Mouse (Mus musculus) embryonic facial prominence, embryonic 14.5 days (tissue): ENCODE measurements around the gene Hcrtr1. TPM values are rescaled to one million over a fixed set of nuclear protein-coding genes. Genes with fewer than 3 reads are reported as not detected.

Experiments
- ATAC-seq: fragments of 200-750 bp; cut with Nextera tagmentation; 2 replicates; pipeline ENCODE4 v1.8.0; 2017; ENCODE audit warnings: low read depth, moderate number of reproducible peaks, moderate TSS enrichment
- DNase-seq: peaks from one replicate; pipeline ENCODE4 v3.0.0-alpha.2; 2015; ENCODE audit warnings: low spot score
- H3K27ac ChIP-seq: fragments of 300-500 bp; sonication (generic); replicated peaks from 2 replicates; pipeline ENCODE4 v1.5.1; 2014; ENCODE audit warnings: low read depth, mild to moderate bottlenecking, low read length, moderate library complexity
- H3K27me3 ChIP-seq: fragments of 300-500 bp; sonication (generic); replicated peaks from 2 replicates; pipeline ENCODE4 v1.6.1; 2014; ENCODE audit warnings: low read length; ENCODE audit not compliant: control insufficient read depth, insufficient read depth
- H3K36me3 ChIP-seq: fragments of 300-500 bp; sonication (generic); 2 replicates; pipeline ENCODE4 v1.6.1; 2014; ENCODE audit warnings: low read length, mixed read lengths; ENCODE audit not compliant: control insufficient read depth, insufficient read depth
- H3K4me1 ChIP-seq: fragments of 300-500 bp; sonication (generic); 2 replicates; pipeline ENCODE4 v1.6.1; 2014; ENCODE audit warnings: antibody characterized with exemption, low read length; ENCODE audit not compliant: control insufficient read depth, insufficient read depth
- H3K4me2 ChIP-seq: fragments of 300-500 bp; sonication (generic); 2 replicates; pipeline ENCODE4 v1.6.1; 2014; ENCODE audit warnings: low read depth, mild to moderate bottlenecking, low read length, moderate library complexity, mixed read lengths
- H3K4me3 ChIP-seq: fragments of 300-500 bp; sonication (generic); 2 replicates; pipeline ENCODE4 v1.5.1; 2014; ENCODE audit warnings: low read depth, mild to moderate bottlenecking, low read length
- H3K9ac ChIP-seq: fragments of 300-500 bp; sonication (generic); 2 replicates; pipeline ENCODE4 v1.6.1; 2014; ENCODE audit warnings: low read depth, mild to moderate bottlenecking, low read length, moderate library complexity, mixed read lengths
- H3K9me3 ChIP-seq: fragments of 300-500 bp; sonication (generic); 2 replicates; pipeline ENCODE4 v1.6.1; 2016; ENCODE audit warnings: low read length; ENCODE audit not compliant: control insufficient read depth
- WGBS: fragments of 180-500 bp; shearing (Covaris S2); extraction: QIAGEN DNeasy Blood & Tissue Kit; methylation state at CpG from one replicate; pipeline ENCODE4 v1.1.7; 2014; 5-methylcytosine and 5-hydroxymethylcytosine counted together
- polyA plus RNA-seq: library from polyadenylated mRNA; unstranded; fragments of >200 nt; fragmentation: Nextera tagmentation; extraction: Ambion mirVana; gene quantifications from 2 replicates; pipeline ENCODE4 v1.2.1, GENCODE M21; 2014

Gene Hcrtr1
- polyA plus RNA-seq, 1 experiment from 2014 or later = 0.19 TPM

- H3K4me3 ChIP-seq = no peak overlapping the region
- peak; percentile 63 for DNase-seq
- peak overlapping the region; percentile 13; the same call in 1 of the 2 replicates for H3K4me2 ChIP-seq
- no peaks in the 10 kb centered on the region for H3K9me3 ChIP-seq
- no peak for ATAC-seq
- peaks cover 42% of the 10 kb centered on the region for H3K4me1 ChIP-seq
- WGBS = 24% methylated on average over 8 of the region's 11 CpGs
- H3K27me3 ChIP-seq = peaks cover 22% of the 10 kb centered on the region
- H3K9ac ChIP-seq = no peak overlapping the region
- H3K36me3 ChIP-seq = no peaks in the 10 kb centered on the region
- H3K27ac ChIP-seq = no peak overlapping the region
Observed at GRCm38 (mm10) chr4:130171951-130172765, 33.0 kb upstream of the Hcrtr1 start.

- Histone ChIP-seq H3K4me2 (no peak overlapping the region), H3K4me3 (no peak overlapping the region), H3K27ac (no peak overlapping the region), H3K36me3 (no peaks in the 10 kb centered on the region), H3K4me1 (peaks cover 47% of the 10 kb centered on the region), H3K9me3 (no peaks in the 10 kb centered on the region), H3K9ac (no peak overlapping the region), H3K27me3 (peaks cover 21% of the 10 kb centered on the region)
- ATAC-seq (no peak), DNase-seq (no peak)
- WGBS = 87% methylated on average over 4 of the region's 4 CpGs
Observed at GRCm38 (mm10) chr4:130170362-130170761, 31.2 kb upstream of the Hcrtr1 start.

GRCm38 (mm10) chr4:130169411-130169971 is 30.3 kb upstream of the Hcrtr1 start:
- DNase-seq (no peak), ATAC-seq (no peak)
- Histone ChIP-seq H3K4me1 (peaks cover 38% of the 10 kb centered on the region), H3K9ac (no peak overlapping the region), H3K4me2 (no peak overlapping the region), H3K36me3 (no peaks in the 10 kb centered on the region), H3K27ac (no peak overlapping the region), H3K9me3 (no peaks in the 10 kb centered on the region), H3K27me3 (peaks cover 13% of the 10 kb centered on the region), H3K4me3 (no peak overlapping the region)
- 79% methylated on average over 16 of the region's 16 CpGs for whole genome bisulfite sequencing

- ATAC-seq (peak; percentile 35; the same call in 1 of the 2 replicates), DNase-seq (peak; percentile 80)
- Histone ChIP-seq H3K27me3 (peaks cover 4% of the 10 kb centered on the region; the same call in 1 of the 2 replicates), H3K4me2 (peak overlapping the region; percentile 34; the same call in 1 of the 2 replicates), H3K4me1 (peaks cover 35% of the 10 kb centered on the region), H3K4me3 (no peak overlapping the region), H3K36me3 (no peaks in the 10 kb centered on the region), H3K9me3 (no peaks in the 10 kb centered on the region), H3K9ac (0 out of 2 replicates have a peak overlapping the region, but pooled peaks have one; percentile 17), H3K27ac (no peak overlapping the region)
- WGBS = 28% methylated on average over 15 of the region's 16 CpGs
Observed at GRCm38 (mm10) chr4:130168280-130169183, 29.4 kb upstream of the Hcrtr1 start.

- 47% methylated on average over 9 of the region's 9 CpGs for WGBS
- H3K4me3 ChIP-seq = no peak overlapping the region
- ATAC-seq (peak; percentile 1; the same call in 1 of the 2 replicates), DNase-seq (no peak)
- H3K27ac ChIP-seq = no peak overlapping the region
- 0 out of 2 replicates have a peak overlapping the region, but pooled peaks have one; percentile 17 for H3K9ac ChIP-seq
- no peaks in the 10 kb centered on the region for H3K36me3 ChIP-seq
- no peaks in the 10 kb centered on the region; the same call in 1 of the 2 replicates for H3K27me3 ChIP-seq
- no peaks in the 10 kb centered on the region for H3K9me3 ChIP-seq
- peak overlapping the region; percentile 34 for H3K4me2 ChIP-seq
- peaks cover 41% of the 10 kb centered on the region for H3K4me1 ChIP-seq
Observed at GRCm38 (mm10) chr4:130167814-130168213, 28.7 kb upstream of the Hcrtr1 start.

GRCm38 (mm10) chr4:130167321-130167720 is 28.2 kb upstream of the Hcrtr1 start:
- 64% methylated on average over 22 of the region's 22 CpGs for WGBS
- DNase-seq = no peak
- Histone ChIP-seq H3K36me3 (no peaks in the 10 kb centered on the region), H3K9ac (no peak overlapping the region; the same call in 1 of the 2 replicates), H3K4me3 (no peak overlapping the region), H3K27ac (no peak overlapping the region), H3K4me1 (peaks cover 38% of the 10 kb centered on the region), H3K27me3 (no peaks in the 10 kb centered on the region; the same call in 1 of the 2 replicates), H3K9me3 (no peaks in the 10 kb centered on the region), H3K4me2 (peak overlapping the region; percentile 34)
- no peak for ATAC-seq

- H3K9ac ChIP-seq = peak overlapping the region; percentile 32; the same call in 1 of the 2 replicates
Observed at GRCm38 (mm10) chr4:130166592-130166991, 27.4 kb upstream of the Hcrtr1 start.

GRCm38 (mm10) chr4:130166061-130166460 is 26.9 kb upstream of the Hcrtr1 start:
- Histone ChIP-seq H3K9ac (0 out of 2 replicates have a peak overlapping the region, but pooled peaks have one; percentile 27), H3K36me3 (no peaks in the 10 kb centered on the region), H3K27me3 (peaks cover 8% of the 10 kb centered on the region), H3K4me1 (peaks cover 35% of the 10 kb centered on the region), H3K27ac (no peak overlapping the region), H3K4me3 (no peak overlapping the region), H3K4me2 (peak overlapping the region; percentile 5; the same call in 1 of the 2 replicates), H3K9me3 (no peaks in the 10 kb centered on the region)
- no peak for ATAC-seq
- WGBS = 66% methylated on average over 16 of the region's 18 CpGs
- DNase-seq = no peak

More at GRCm38 (mm10) chr4:130166592-130166991, 27.4 kb upstream of the Hcrtr1 start:
- H3K4me2 ChIP-seq = 0 out of 2 replicates have a peak overlapping the region, but pooled peaks have one; percentile 5
- H3K9me3 ChIP-seq = no peaks in the 10 kb centered on the region
- no peak for DNase-seq
- no peak for ATAC-seq
- 56% methylated on average over 8 of the region's 8 CpGs for WGBS
- H3K36me3 ChIP-seq = no peaks in the 10 kb centered on the region
- H3K4me3 ChIP-seq = no peak overlapping the region
- H3K27me3 ChIP-seq = peaks cover 5% of the 10 kb centered on the region
- peaks cover 35% of the 10 kb centered on the region for H3K4me1 ChIP-seq
- H3K27ac ChIP-seq = no peak overlapping the region; the same call in 1 of the 2 replicates
